Mouse (Mus musculus): Measurements from ENCODE around the gene Zfp114. TPM values are rescaled to one million over a fixed set of nuclear protein-coding genes. Genes with fewer than 3 reads are reported as not detected.

Gene Zfp114
- polyA plus RNA-seq, 1 experiment from 2014 or later: 6.3 TPM

Other genes starting within 250 kb of the Zfp114 start
- gene Vmn1r179, start 248.1 kb upstream of the Zfp114 start, polyA plus RNA-seq (2015; fragmentation: Nextera tagmentation; extraction: Ambion mirVana): not detected in 2 replicates
- gene Vmn1r180, start 224.4 kb upstream of the Zfp114 start, polyA plus RNA-seq (2015; fragmentation: Nextera tagmentation; extraction: Ambion mirVana): not detected in 2 replicates
- not detected in 2 replicates for gene Vmn1r181, start 200.4 kb upstream of the Zfp114 start, polyA plus RNA-seq (2015; fragmentation: Nextera tagmentation; extraction: Ambion mirVana)
- gene V1rd19, start 173.4 kb upstream of the Zfp114 start, polyA plus RNA-seq (2015; fragmentation: Nextera tagmentation; extraction: Ambion mirVana): not detected in 2 replicates
- not detected in 2 replicates for gene Vmn1r183, start 121.8 kb upstream of the Zfp114 start, polyA plus RNA-seq (2015; fragmentation: Nextera tagmentation; extraction: Ambion mirVana)
- 17.8 and 20.0 TPM in 2 replicates for gene Zfp180, start 93.1 kb upstream of the Zfp114 start, polyA plus RNA-seq (2015; fragmentation: Nextera tagmentation; extraction: Ambion mirVana)
- gene Zfp112, start 62.7 kb upstream of the Zfp114 start, polyA plus RNA-seq (2015; fragmentation: Nextera tagmentation; extraction: Ambion mirVana): 6.1 and 6.9 TPM in 2 replicates
- gene Zfp235, start 40.9 kb upstream of the Zfp114 start, polyA plus RNA-seq (2015; fragmentation: Nextera tagmentation; extraction: Ambion mirVana): 14.7 and 18.9 TPM in 2 replicates
- gene Zfp111, start 36.4 kb downstream of the Zfp114 start, polyA plus RNA-seq (2015; fragmentation: Nextera tagmentation; extraction: Ambion mirVana): 10.2 and 12.5 TPM in 2 replicates
- 5.4 and 6.3 TPM in 2 replicates for gene Zfp109, start 62.5 kb downstream of the Zfp114 start, polyA plus RNA-seq (2015; fragmentation: Nextera tagmentation; extraction: Ambion mirVana)
- gene Zfp108, start 79.7 kb downstream of the Zfp114 start, polyA plus RNA-seq (2015; fragmentation: Nextera tagmentation; extraction: Ambion mirVana): 3.9 TPM in 2 replicates
- gene Zfp93, start 95.4 kb downstream of the Zfp114 start, polyA plus RNA-seq (2015; fragmentation: Nextera tagmentation; extraction: Ambion mirVana): 7.6 and 8.3 TPM in 2 replicates
- 31.4 and 32.2 TPM in 2 replicates for gene Zfp61, start 126.2 kb downstream of the Zfp114 start, polyA plus RNA-seq (2015; fragmentation: Nextera tagmentation; extraction: Ambion mirVana)
- 9.0 and 10.3 TPM in 2 replicates for gene Zfp94, start 141.6 kb downstream of the Zfp114 start, polyA plus RNA-seq (2015; fragmentation: Nextera tagmentation; extraction: Ambion mirVana)
- gene Tescl, start 158.9 kb downstream of the Zfp114 start, polyA plus RNA-seq (2015; fragmentation: Nextera tagmentation; extraction: Ambion mirVana): 0.15 TPM in 1 of 2 replicates, not detected in the other
- 11.6 and 36.4 TPM in 2 replicates for gene Lypd5, start 174.1 kb downstream of the Zfp114 start, polyA plus RNA-seq (2015; fragmentation: Nextera tagmentation; extraction: Ambion mirVana)
- 7.4 and 8.5 TPM in 2 replicates for gene Kcnn4, start 195.2 kb downstream of the Zfp114 start, polyA plus RNA-seq (2015; fragmentation: Nextera tagmentation; extraction: Ambion mirVana)
- 19.5 and 21.3 TPM in 2 replicates for gene Smg9, start 224.6 kb downstream of the Zfp114 start, polyA plus RNA-seq (2015; fragmentation: Nextera tagmentation; extraction: Ambion mirVana)